Mouse (Mus musculus) liver, adult 2 months (tissue): ENCODE data around the gene Asf1a. TPM values are rescaled to one million over a fixed set of nuclear protein-coding genes. Genes with fewer than 3 reads are reported as not detected.
A peak's percentile ranks its signal among the peaks of the same experiment; 100 is the strongest.

Experiments
- DNase-seq: peaks from one replicate; pipeline ENCODE4 v3.0.0-alpha.2; 2011; ENCODE audit warnings: low read depth, low spot score; ENCODE audit errors: extremely low read depth
- H3K27ac ChIP-seq: fragments of 200-500 bp; replicated peaks from 2 replicates; pipeline ENCODE4 v1.5.1; 2012; ENCODE audit warnings: low read depth, mild to moderate bottlenecking, control low read depth, inconsistent platforms, low read length; ENCODE audit not compliant: insufficient read depth
- H3K27me3 ChIP-seq: fragments of 200-500 bp; 2 replicates; pipeline ENCODE4 v1.6.1; 2012; ENCODE audit warnings: mild to moderate bottlenecking, moderate library complexity, low read length, inconsistent platforms; ENCODE audit not compliant: control insufficient read depth, insufficient read depth
- H3K36me3 ChIP-seq: fragments of 200-500 bp; 2 replicates; pipeline ENCODE4 v1.6.1; 2012; ENCODE audit warnings: low read length, inconsistent platforms; ENCODE audit not compliant: control insufficient read depth, insufficient read depth
- H3K4me1 ChIP-seq: fragments of 200-500 bp; 2 replicates; pipeline ENCODE4 v1.6.1; 2011; ENCODE audit warnings: low read length; ENCODE audit not compliant: control insufficient read depth, insufficient read depth
- H3K4me3 ChIP-seq: fragments of 200-500 bp; 2 replicates; pipeline ENCODE4 v1.5.1; 2011; ENCODE audit warnings: low read depth, mild to moderate bottlenecking, control low read depth, low read length, moderate library complexity; ENCODE audit not compliant: insufficient read depth
- H3K79me2 ChIP-seq: fragments of 200-500 bp; 2 replicates; pipeline ENCODE4 v1.6.1; 2012; ENCODE audit warnings: inconsistent platforms, mild to moderate bottlenecking, low read length, moderate library complexity; ENCODE audit not compliant: control insufficient read depth, insufficient read depth
- H3K9ac ChIP-seq: fragments of 200-500 bp; 2 replicates; pipeline ENCODE4 v1.6.1; 2012; ENCODE audit warnings: low read depth, mild to moderate bottlenecking, control low read depth, inconsistent platforms, low read length
- CTCF ChIP-seq: fragments of 200-500 bp; IDR thresholded peaks from 2 replicates; pipeline ENCODE4 v1.5.1; 2011; ENCODE audit warnings: low read depth, low read length, control low read depth
- POLR2A ChIP-seq: fragments of 200-500 bp; IDR thresholded peaks from 2 replicates; pipeline ENCODE4 v1.6.1; 2011; ENCODE audit warnings: low read length, control low read depth; ENCODE audit not compliant: insufficient read depth; ENCODE audit errors: extremely low read depth
- WGBS: fragments of 180-500 bp; shearing (Covaris S2); methylation state at CpG from one replicate; pipeline ENCODE4 v1.1.7; 2018; 5-methylcytosine and 5-hydroxymethylcytosine counted together
- polyA plus RNA-seq: library from polyadenylated mRNA; depleted of rRNA; stranded (reverse); fragments of >200 nt; gene quantifications from 2 replicates; pipeline ENCODE4 v1.2.3, GENCODE M21; 2012
- total RNA-seq: library from RNA; depleted of rRNA; stranded (reverse); fragments of >200 nt; gene quantifications from 2 replicates; pipeline ENCODE4 v1.2.3, GENCODE M21; 2014

Asf1a gene
- total and polyA plus RNA-seq, 2 experiments = 3.1 to 11.2 TPM

GRCm38 (mm10) chr10:53581087-53581486, 15.5 kb upstream of the Asf1a start:
- no peaks in the 10 kb centered on the region for H3K36me3 ChIP-seq
- H3K9ac ChIP-seq = no peak overlapping the region
- no peaks in the 10 kb centered on the region for H3K27me3 ChIP-seq
- DNase-seq = no peak
- TF ChIP-seq POLR2A = no peak
- TF ChIP-seq CTCF = no peak
- 54% methylated on average over 11 of the region's 12 CpGs for WGBS
- H3K4me1 ChIP-seq = no peaks in the 10 kb centered on the region
- no peaks in the 10 kb centered on the region for H3K79me2 ChIP-seq
- H3K4me3 ChIP-seq = no peak overlapping the region
- no peak overlapping the region for H3K27ac ChIP-seq

GRCm38 (mm10) chr10:53585777-53586176, 10.8 kb upstream of the Asf1a start:
- DNase-seq = no peak

GRCm38 (mm10) chr10:53595744-53596676, 547 bp upstream of the Asf1a start:
- DNase-seq = peak; percentile 8
- peak overlapping the region; percentile 61 for H3K4me3 ChIP-seq
- H3K4me1 ChIP-seq = peaks cover 3% of the 10 kb centered on the region
- no peaks in the 10 kb centered on the region; the same call in 1 of the 2 replicates for H3K36me3 ChIP-seq
- no peaks in the 10 kb centered on the region for H3K27me3 ChIP-seq
- TF ChIP-seq POLR2A = no peak
- TF ChIP-seq CTCF = no peak
- peaks cover 5% of the 10 kb centered on the region; the same call in 1 of the 2 replicates for H3K79me2 ChIP-seq
- H3K9ac ChIP-seq = peak overlapping the region; percentile 91
- H3K27ac ChIP-seq = peak overlapping the region; percentile 82
- WGBS = 7% methylated on average over 26 of the region's 27 CpGs

More at GRCm38 (mm10) chr10:53585777-53586176, 10.8 kb upstream of the Asf1a start:
- Histone ChIP-seq H3K9ac (no peak overlapping the region), H3K27me3 (no peaks in the 10 kb centered on the region), H3K79me2 (no peaks in the 10 kb centered on the region), H3K36me3 (no peaks in the 10 kb centered on the region), H3K4me1 (no peaks in the 10 kb centered on the region), H3K27ac (no peak overlapping the region), H3K4me3 (no peak overlapping the region)
- TF ChIP-seq CTCF (no peak), POLR2A (no peak)
- WGBS = 91% methylated on average over 3 of the region's 3 CpGs

GRCm38 (mm10) chr10:53597121-53597881, 744 bp downstream of the Asf1a start:
- Histone ChIP-seq H3K4me3 (peak overlapping the region; percentile 95), H3K27me3 (no peaks in the 10 kb centered on the region), H3K79me2 (peaks cover 5% of the 10 kb centered on the region; the same call in 1 of the 2 replicates), H3K27ac (peak overlapping the region; percentile 87), H3K4me1 (peaks cover 3% of the 10 kb centered on the region), H3K36me3 (peaks cover 4% of the 10 kb centered on the region), H3K9ac (peak overlapping the region; percentile 92)
- no peak for DNase-seq
- WGBS = under 1% methylated on average over 98 of the region's 99 CpGs
- TF ChIP-seq CTCF (no peak), POLR2A (no peak)

GRCm38 (mm10) chr10:53598821-53599220, 2.3 kb downstream of the Asf1a start:
- TF ChIP-seq POLR2A = no peak
- TF ChIP-seq CTCF = no peak
- Histone ChIP-seq H3K79me2 (peaks cover 5% of the 10 kb centered on the region; the same call in 1 of the 2 replicates), H3K4me3 (no peak overlapping the region), H3K9ac (no peak overlapping the region), H3K27ac (no peak overlapping the region), H3K4me1 (peaks cover 3% of the 10 kb centered on the region), H3K27me3 (no peaks in the 10 kb centered on the region), H3K36me3 (peaks cover 9% of the 10 kb centered on the region)
- DNase-seq = no peak
- 84% methylated on average over 5 of the region's 5 CpGs for WGBS
